Mouse (Mus musculus) intestine, postnatal 0 days (tissue): ENCODE data around the gene Vwf. TPM values are rescaled to one million over a fixed set of nuclear protein-coding genes. Genes with fewer than 3 reads are reported as not detected.

Experiments
- ATAC-seq: fragments of 200-750 bp; cut with Nextera tagmentation; 2 replicates; pipeline ENCODE4 v1.8.0; 2017; ENCODE audit warnings: mild to moderate bottlenecking, moderate TSS enrichment, moderate library complexity
- H3K27ac ChIP-seq: fragments of 300-500 bp; sonication (generic); 2 replicates; pipeline ENCODE4 v1.5.1; 2014; ENCODE audit warnings: mild to moderate bottlenecking, low read depth, low read length, moderate library complexity
- H3K27me3 ChIP-seq: fragments of 300-500 bp; sonication (generic); replicated peaks from 2 replicates; pipeline ENCODE4 v1.6.1; 2014; ENCODE audit warnings: low read length, mixed read lengths; ENCODE audit not compliant: control insufficient read depth, insufficient read depth
- H3K36me3 ChIP-seq: fragments of 300-500 bp; sonication (generic); 2 replicates; pipeline ENCODE4 v1.6.1; 2014; ENCODE audit warnings: mild to moderate bottlenecking, moderate library complexity; ENCODE audit not compliant: control insufficient read depth, insufficient read depth
- H3K4me1 ChIP-seq: fragments of 300-500 bp; sonication (generic); replicated peaks from 2 replicates; pipeline ENCODE4 v1.6.1; 2014; ENCODE audit warnings: antibody characterized with exemption, low read length, mixed read lengths; ENCODE audit not compliant: control insufficient read depth, insufficient read depth
- H3K4me2 ChIP-seq: fragments of 300-500 bp; sonication (generic); replicated peaks from 2 replicates; pipeline ENCODE4 v1.6.1; 2014; ENCODE audit warnings: low read depth, mild to moderate bottlenecking, moderate library complexity
- H3K4me3 ChIP-seq: fragments of 300-500 bp; sonication (generic); 2 replicates; pipeline ENCODE4 v1.5.1; 2014; ENCODE audit warnings: low read depth, low read length
- H3K9ac ChIP-seq: fragments of 300-500 bp; sonication (generic); 2 replicates; pipeline ENCODE4 v1.6.1; 2014; ENCODE audit warnings: mild to moderate bottlenecking, low read depth, low read length
- H3K9me3 ChIP-seq: fragments of 300-500 bp; sonication (generic); 2 replicates; pipeline ENCODE4 v1.6.1; 2016; ENCODE audit warnings: mixed run types; ENCODE audit not compliant: control insufficient read depth
- CTCF ChIP-seq: sonication (generic); IDR thresholded peaks from 2 replicates; pipeline ENCODE4 v1.5.1; 2016; ENCODE audit warnings: low read depth, mild to moderate bottlenecking, control low read depth, antibody characterized with exemption, moderate library complexity
- WGBS: fragments of 180-500 bp; shearing (Covaris S2); extraction: QIAGEN DNeasy Blood & Tissue Kit; methylation state at CpG from one replicate; pipeline ENCODE4 v1.1.7; 2014; 5-methylcytosine and 5-hydroxymethylcytosine counted together
- polyA plus RNA-seq: library from polyadenylated mRNA; unstranded; fragments of >200 nt; fragmentation: Nextera tagmentation; extraction: Ambion mirVana; gene quantifications from 2 replicates; pipeline ENCODE4 v1.2.1, GENCODE M21; 2015

The Vwf gene
- polyA plus RNA-seq, 1 experiment from 2014 or later: 10.6 TPM

GRCm38 (mm10) chr6:125726408-125726807, 179.8 kb downstream of the Vwf start:
- TF ChIP-seq CTCF: peak; percentile 43

GRCm38 (mm10) chr6:125727484-125727911, 180.9 kb downstream of the Vwf start:
- Histone ChIP-seq H3K27me3 (no peaks in the 10 kb centered on the region), H3K9ac (no peak overlapping the region), H3K36me3 (no peaks in the 10 kb centered on the region), H3K4me2 (no peak overlapping the region), H3K9me3 (no peaks in the 10 kb centered on the region), H3K4me3 (no peak overlapping the region), H3K4me1 (no peaks in the 10 kb centered on the region), H3K27ac (no peak overlapping the region)
- ATAC-seq: no peak
- TF ChIP-seq CTCF: no peak
- WGBS: 66% methylated on average over 5 of the region's 5 CpGs

More at GRCm38 (mm10) chr6:125726408-125726807, 179.8 kb downstream of the Vwf start:
- no peak overlapping the region for H3K27ac ChIP-seq
- no peak overlapping the region for H3K4me3 ChIP-seq
- 79% methylated on average over 2 of the region's 2 CpGs for WGBS
- no peaks in the 10 kb centered on the region for H3K36me3 ChIP-seq
- H3K9me3 ChIP-seq: no peaks in the 10 kb centered on the region
- H3K27me3 ChIP-seq: no peaks in the 10 kb centered on the region
- ATAC-seq: no peak
- no peak overlapping the region for H3K9ac ChIP-seq
- no peaks in the 10 kb centered on the region for H3K4me1 ChIP-seq
- no peak overlapping the region for H3K4me2 ChIP-seq

DNA sequence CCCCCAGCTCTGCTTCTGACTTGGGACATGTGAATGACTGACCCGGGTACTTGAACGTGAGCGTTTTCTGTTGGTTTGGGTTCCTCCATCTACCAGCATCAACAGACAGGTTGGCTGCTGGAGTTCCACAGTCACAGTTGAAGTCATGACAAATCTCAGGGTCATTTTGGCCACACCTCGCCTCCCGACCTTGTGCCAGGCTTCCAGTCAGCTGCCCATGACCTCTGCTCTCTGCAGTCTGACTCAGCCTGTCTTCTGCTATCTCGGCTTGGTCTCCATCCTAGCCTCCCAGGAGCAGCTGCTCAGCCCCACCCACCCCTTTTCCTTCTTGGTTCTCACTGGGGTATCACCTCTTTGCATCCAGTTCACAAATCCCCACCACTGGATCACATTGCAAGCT, 182.9 kb downstream of the Vwf start:
- no peak for ATAC-seq
- Histone ChIP-seq H3K4me1 (no peaks in the 10 kb centered on the region), H3K36me3 (no peaks in the 10 kb centered on the region), H3K4me3 (no peak overlapping the region), H3K27ac (no peak overlapping the region), H3K4me2 (no peak overlapping the region), H3K9me3 (no peaks in the 10 kb centered on the region), H3K9ac (no peak overlapping the region), H3K27me3 (no peaks in the 10 kb centered on the region)
- WGBS: 78% methylated on average over 6 of the region's 6 CpGs
- TF ChIP-seq CTCF: no peak

GRCm38 (mm10) chr6:125729986-125730535, 183.5 kb downstream of the Vwf start:
- Histone ChIP-seq H3K27me3 (no peaks in the 10 kb centered on the region), H3K4me1 (no peaks in the 10 kb centered on the region), H3K9ac (no peak overlapping the region), H3K4me3 (no peak overlapping the region), H3K4me2 (no peak overlapping the region), H3K27ac (no peak overlapping the region), H3K36me3 (no peaks in the 10 kb centered on the region), H3K9me3 (no peaks in the 10 kb centered on the region)
- TF ChIP-seq CTCF: no peak
- WGBS: 66% methylated on average over 11 of the region's 11 CpGs
- ATAC-seq: no peak

Other genes with a start within 250 kb of the Vwf start
- gene Ltbr, start 232.9 kb upstream of the Vwf start, polyA plus RNA-seq: 104 and 110 TPM in 2 replicates
- 16.9 and 19.0 TPM in 2 replicates for gene Scnn1a, start 226.1 kb upstream of the Vwf start, polyA plus RNA-seq
- gene Tnfrsf1a, start 197.4 kb upstream of the Vwf start, polyA plus RNA-seq: 108 and 109 TPM in 2 replicates
- 31.4 and 37.0 TPM in 2 replicates for gene Plekhg6, start 166.0 kb upstream of the Vwf start, polyA plus RNA-seq
- 96.1 and 99.5 TPM in 2 replicates for gene Cd9, start 52.0 kb upstream of the Vwf start, polyA plus RNA-seq
- gene Ano2, start 143.6 kb downstream of the Vwf start, polyA plus RNA-seq: 1.5 and 1.6 TPM in 2 replicates